Mouse (Mus musculus) MN1 (cell line): Measurements from ENCODE around the gene Vmn1r100.
"Not testable (repeated sequence)": the region's sequence is repeated elsewhere in the genome, so short reads cannot be mapped to it uniquely, and the experiment has no call there.

Experiments
- DNase-seq: peaks from one replicate; pipeline ENCODE4 v3.0.0-alpha.2; 2016; ENCODE audit warnings: low spot score

The Vmn1r100 gene

GRCm38 (mm10) chr7:20417642-20418041 is at the start of gene Vmn1r100:
Vmn1r100 (plus strand) TSS chr7:20417942.
- not testable (repeated sequence) for DNase-seq

GRCm38 (mm10) chr7:20375310-20375709 is 42.4 kb upstream of the Vmn1r100 start, which contains the start of gene Gm5728:
Gm5728 (minus strand) TSS chr7:20375410.
- not testable (repeated sequence) for DNase-seq

- DNase-seq: not testable (repeated sequence)
Measured at GRCm38 (mm10) chr7:20442493-20442892, 24.8 kb downstream of the Vmn1r100 start, which contains the start of gene Vmn1r101. Vmn1r101 (minus strand) TSS chr7:20442593.
